Mouse (Mus musculus) gastrocnemius, adult 18-20 months (tissue): ENCODE results near the gene Kcnk7. TPM values are rescaled to one million over a fixed set of nuclear protein-coding genes. Genes with fewer than 3 reads are reported as not detected.

Source experiments
- DNase-seq: peaks from one replicate; pipeline ENCODE4 v3.0.0; 2021; ENCODE audit warnings: low spot score
- total RNA-seq, 2 experiments: library from RNA; stranded (reverse); gene quantifications; 2 replicates each; pipeline ENCODE4 v1.2.3; 2021

Kcnk7 gene
- total RNA-seq, 2 experiments from 2014 or later = not detected

DNA sequence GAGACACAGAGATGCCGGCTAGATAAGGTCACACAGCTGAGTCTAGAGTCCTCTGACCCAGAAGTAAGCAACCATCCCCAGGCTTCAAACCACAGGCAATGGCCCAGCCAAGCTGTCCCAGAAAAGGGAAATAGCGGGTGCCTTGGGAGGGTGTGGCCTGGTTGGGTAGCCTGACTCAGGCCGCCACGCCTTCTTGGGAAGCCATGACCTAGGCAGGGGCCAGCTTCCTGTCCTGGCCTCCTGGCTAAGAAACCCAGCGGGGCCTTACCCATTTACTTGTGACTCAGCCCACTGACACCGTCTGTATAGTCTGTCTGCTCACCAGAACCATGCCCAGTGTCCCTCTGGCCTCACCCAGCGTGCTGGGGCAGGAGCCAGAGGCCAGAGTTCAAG is 20.4 kb downstream of the Kcnk7 start:
- peak; percentile 94 for DNase-seq

GRCm38 (mm10) chr19:5725029-5725707 is 21.0 kb downstream of the Kcnk7 start:
- peak; percentile 94 for DNase-seq

DNA sequence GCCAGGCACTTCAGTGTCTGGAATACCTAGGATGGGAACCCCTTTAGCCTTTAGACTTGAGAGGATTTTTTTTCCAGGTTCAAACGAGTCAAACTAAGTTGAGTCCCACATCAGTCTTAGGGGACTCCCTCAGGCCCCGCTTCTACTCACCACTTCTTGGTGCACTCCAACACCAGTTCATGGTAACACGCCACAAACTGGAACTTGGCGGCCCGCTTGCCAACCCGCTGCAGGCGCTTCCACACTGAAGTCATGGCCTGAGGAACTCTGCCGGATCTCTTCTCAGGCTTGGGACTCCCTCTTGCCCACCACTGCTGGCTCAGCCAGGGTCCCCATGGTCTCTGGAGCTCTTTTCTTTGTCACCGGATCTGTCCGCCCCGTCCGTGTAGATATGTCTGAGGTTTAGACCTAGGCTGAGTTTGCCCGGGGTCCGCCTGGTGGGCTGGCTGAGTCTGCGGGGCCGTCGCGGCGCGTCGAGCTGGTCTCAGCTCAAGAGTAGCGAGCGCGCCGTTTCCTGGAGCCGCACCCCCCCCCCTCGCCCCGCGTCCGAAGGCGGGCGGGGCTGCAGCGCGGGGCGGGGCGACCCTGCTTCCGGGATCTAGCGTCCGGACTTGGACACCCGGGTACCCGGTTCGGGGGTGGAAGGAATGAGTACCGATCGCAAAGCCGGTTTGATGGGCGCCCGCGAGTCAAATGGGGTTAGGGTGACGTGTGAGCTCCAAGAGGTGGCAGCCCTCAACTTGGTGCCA is 21.8 kb downstream of the Kcnk7 start, which contains the start of gene Ehbp1l1:
TSS of gene Ehbp1l1 (minus strand) at position 551 of the 749 bp plus-strand sequence.
- DNase-seq = peak; percentile 77

GRCm38 (mm10) chr19:5726961-5727578 is 22.9 kb downstream of the Kcnk7 start:
- DNase-seq = no peak

DNA sequence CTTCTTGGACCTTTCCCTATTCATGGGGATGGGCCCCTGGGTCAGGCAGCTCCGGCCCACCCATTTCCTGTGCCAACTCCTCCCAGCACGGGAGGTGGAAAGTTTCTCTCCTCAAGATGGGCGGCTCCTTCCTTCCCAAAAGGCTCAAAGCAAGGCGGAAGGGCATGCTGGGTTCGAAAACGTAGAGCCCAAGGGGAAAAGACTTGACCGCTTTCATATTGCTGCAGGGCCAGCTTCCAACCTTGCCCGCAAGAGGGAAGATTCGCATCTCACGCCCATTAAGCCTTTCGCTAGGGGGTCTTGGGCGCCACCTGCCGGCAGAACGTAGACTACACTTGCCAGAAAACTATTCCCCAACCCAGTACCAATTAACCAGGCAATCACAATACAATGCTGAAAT is 23.5 kb downstream of the Kcnk7 start:
- peak; percentile 93 for DNase-seq

GRCm38 (mm10) chr19:5728631-5729443 is 24.7 kb downstream of the Kcnk7 start:
- no peak for DNase-seq

DNA sequence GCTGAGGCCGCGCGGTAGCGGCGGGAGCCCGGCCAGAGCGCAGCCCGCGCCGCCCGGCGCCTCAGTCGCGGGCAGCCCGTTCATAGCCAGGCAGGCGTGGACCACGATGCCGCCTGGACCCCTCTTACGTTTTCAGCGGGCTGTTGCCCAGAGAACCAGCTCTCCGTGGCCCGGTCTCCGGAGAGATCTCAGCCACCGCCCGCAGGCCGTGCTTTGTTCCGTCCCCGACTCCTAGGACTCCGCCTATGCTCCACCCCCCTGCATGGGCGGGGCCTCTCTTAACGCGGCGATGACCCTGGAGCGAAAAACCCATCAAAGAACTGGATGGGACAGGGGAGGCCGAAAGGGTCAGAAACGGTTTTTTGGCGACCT is 25.3 kb downstream of the Kcnk7 start, which contains the start of gene Fam89b:
TSS of gene Fam89b (minus strand) at position 210 of the 372 bp plus-strand sequence.
- peak; percentile 90 for DNase-seq

DNA sequence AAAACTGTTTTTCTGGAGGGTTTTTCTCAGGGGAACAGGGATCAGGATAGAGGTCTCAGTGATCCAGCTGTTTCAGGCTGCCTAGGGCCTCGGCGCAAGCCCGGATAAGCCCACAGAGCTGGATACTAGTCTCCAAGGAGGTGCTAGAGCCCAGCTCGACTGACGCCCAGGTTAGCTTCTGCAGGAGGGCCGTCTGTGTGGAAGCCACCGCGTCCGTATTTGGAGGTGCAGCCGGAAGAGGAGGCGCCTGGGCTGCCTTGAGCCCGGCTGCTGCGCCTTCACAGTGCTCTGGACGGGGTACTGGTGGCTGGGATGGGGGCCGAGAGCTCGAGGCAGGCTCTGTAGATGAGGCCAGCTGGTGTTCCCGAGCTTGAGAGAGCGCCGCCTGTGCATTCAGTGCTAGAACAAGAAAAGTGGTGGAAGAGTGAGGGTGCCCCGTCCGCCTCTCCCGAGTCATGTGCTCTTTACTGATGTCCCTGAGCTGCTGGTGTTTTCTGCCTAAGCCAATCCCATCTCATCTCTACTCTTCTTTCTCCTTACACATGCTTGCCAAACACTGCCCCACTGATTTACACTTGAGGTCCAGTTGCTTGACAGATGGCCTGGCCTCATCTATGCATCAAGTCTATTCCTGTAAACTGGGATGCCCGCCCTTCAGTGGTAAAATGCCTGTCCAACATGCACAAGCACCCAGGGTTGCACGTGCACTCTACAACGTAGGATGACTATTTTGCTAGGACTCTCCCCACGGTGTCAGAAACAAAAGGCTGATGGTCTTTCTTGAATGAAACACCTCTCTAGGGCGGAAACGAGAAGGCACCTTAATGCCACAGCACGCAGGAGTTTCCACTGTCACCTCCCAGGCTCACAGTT is 26.4 kb downstream of the Kcnk7 start:
- DNase-seq = no peak

DNA sequence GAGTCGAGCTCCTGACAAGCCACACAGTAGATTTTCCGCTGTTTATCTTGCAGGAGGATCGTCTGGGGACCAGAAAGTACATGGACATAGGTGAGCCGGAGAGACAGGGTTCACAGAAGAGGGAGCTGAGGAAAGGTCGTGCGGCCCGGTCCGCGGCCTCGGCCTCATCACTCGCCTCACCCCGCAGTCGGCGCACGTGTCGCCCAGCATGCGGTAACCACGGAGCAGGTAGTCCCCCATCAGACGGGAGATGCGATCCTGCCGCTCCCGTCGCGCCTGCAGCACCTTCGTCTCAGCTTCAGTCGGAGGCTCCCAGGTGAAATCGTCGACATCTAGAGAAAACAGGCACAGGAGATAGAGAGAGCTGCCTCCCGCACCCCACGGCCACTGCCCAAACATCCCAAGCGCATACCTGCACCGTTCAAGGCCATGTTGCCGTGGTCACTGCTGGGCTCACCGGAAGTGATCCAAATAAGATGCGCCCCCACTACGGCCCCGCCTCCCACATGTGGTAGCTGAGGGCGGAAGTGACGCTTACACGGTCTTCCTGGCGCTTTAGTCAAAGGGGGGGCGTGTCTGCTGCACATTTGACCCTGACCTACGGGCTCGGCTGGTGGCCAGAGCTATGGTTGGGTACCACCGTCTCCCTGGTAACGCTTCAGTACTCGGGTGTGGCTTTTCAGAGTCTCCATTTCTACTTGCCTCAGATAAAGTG is 27.3 kb downstream of the Kcnk7 start:
- DNase-seq = peak; percentile 95

- DNase-seq = no peak
These were observed 30.2 kb downstream of the Kcnk7 start for GRCm38 (mm10) chr19:5734325-5734724.

DNA sequence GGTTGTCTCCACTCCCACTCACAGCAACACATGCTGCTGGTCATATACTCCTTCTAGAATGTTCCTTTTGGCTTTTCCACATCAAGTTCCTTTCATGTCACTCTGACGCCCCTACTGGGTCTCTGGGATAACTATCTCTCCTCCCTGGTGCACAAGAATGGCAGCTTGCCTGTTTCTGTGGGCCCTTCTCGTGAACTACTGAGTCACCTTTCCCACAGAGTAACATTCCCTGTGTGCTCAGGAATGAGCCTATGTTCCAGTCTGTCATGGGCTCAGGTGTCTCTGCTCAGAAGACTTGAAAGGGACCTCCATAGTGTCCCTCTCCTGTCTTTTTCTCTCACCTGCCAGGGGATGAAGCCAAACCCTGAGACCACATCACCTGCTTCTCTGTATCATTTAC is 35.3 kb downstream of the Kcnk7 start:
- no peak for DNase-seq

DNA sequence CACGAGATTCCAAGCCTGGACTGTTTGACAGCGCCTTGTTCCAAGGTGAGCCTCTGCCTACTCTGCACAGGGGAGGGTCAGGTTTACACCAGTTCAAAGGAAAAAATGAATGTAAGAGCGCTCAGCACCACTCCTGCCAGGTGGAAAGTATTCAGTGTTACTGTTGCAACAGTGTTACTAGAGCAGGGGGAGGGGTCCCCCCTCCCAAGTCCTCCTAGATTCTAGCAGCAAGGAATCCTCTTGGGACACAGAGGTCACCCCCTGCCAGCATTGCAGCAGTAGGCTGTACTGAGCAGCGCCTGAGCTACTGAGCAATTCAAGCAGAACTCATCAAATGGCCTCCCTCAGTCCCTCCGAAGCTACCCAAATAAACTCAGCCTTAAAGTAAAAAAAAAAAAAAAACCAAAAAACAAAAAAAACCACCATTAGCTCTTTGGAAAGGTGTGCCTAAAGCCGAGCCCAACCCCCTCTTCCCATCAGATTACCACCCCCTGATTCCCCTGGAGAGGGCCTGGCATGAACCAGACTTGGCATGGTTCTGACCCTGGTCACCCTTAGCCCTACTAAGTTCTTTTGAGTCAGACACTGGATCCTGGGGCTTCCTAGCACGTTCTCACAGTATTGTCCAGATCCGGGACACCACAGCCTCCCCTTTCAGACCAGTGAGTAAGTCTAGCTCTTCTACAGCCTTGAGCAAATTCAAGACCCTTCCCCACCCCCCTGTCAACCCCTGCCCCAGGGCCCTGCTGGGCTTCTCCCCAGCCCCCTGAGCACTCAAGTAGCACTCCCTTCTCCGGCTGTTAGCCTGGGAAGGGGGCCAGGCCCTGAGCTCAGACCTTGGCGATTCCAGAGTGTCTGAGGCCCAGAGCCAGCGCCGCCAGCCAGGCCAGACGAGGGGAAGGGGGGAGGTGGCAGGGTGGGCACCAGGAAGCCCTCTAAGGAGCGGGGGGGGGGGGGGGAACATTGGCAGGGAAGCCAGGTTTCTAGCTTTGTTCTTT is 36.5 kb downstream of the Kcnk7 start, which contains the start of gene Ltbp3:
TSS of gene Ltbp3 (plus strand) at position 585 of the 998 bp plus-strand sequence.
- peak; percentile 87 for DNase-seq

DNA sequence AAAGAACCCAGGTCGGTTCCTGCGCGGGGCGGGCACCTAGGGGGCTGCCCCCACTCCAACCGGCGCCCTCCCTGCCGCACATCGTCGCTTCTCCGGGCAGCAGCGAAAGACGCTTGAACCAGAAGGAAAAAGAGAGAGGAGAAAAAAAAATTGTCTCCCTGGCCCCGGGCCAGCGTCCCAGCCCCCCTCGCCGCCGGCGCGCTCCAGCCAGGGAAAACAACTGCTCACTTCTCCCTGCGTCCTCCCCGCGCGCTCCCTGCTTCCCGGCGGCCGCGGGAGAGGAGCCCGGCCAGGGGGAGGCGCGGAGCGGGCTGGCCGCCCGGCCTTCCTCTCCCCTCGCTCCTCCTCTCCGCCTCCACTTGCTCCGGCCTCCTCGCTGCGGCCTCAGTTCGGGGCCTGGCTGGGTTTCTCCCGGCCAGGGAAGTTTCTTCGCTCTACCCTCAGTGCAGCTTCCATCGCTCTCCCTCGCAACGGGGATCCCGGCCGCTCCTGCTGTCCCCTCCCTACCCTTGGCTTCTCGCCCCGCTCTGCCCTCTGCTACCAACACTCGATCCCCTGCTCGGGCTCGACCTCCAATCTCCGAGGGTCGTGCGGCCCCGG is 37.6 kb downstream of the Kcnk7 start:
- peak; percentile 83 for DNase-seq

DNA sequence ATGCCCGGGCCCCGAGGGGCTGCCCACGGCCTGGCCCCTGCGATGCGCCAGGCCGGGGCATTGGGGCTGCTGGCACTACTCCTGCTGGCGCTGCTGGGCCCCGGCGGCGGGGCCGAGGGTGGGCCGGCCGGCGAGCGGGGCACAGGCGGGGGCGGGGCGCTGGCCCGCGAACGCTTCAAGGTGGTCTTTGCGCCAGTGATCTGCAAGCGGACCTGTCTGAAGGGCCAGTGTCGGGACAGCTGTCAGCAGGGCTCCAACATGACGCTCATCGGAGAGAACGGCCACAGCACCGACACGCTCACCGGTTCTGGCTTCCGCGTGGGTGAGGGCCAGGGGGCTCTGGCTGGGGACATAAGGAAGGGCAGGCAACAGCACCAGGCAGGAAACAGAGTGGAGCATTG is 38.1 kb downstream of the Kcnk7 start:
- DNase-seq = no peak

DNA sequence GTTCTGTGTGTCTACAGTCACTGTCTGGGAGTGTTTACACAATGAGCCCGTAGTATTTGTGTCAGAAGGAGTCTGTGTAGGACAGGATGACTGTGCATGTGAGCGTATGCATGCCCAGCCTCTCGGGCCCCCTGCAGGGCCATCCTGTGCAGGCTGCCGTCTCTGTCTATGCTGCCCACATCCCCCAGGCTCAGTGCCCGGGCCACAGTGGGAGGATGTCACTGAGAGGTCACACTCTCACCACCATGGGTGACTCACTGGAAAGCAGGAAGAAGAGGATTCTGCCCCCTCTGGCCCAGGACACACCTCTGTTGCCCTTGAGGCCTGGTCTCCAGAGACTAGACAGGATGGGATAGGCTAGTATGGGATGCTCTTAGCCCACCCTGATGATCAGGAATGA is 39.4 kb downstream of the Kcnk7 start:
- no peak for DNase-seq

GRCm38 (mm10) chr19:5745756-5746710 is 41.9 kb downstream of the Kcnk7 start:
- DNase-seq = no peak

GRCm38 (mm10) chr19:5746907-5747363 is 42.8 kb downstream of the Kcnk7 start:
- DNase-seq = no peak
